In the genomic region with DNA sequence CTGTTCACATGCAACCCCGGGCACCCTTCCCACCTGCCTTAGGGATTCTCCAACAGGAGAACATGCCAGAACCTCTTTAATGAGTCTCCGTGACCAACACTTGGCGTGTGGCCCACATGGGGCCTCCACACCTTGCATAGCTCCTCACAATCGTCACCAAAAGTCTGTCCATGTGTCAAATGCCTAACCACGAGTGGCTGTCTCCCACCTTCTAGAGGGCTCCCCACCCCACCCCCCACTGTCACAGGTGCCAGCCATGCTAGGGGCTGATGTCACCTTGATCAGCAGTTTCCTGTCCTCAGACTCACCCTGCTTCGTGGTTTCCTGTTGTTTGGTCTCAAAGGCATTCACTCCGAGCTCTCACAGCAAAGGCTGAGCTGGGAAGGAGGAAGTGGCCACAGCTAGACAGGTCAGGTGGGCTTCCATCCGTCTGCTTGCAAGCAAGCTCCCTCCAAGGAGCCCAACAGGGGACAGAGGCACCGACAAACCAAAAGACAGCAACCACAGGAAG, we compare ENCODE assay signal across 8 mouse cellular contexts. TPM values are rescaled to one million over a fixed set of nuclear protein-coding genes. Genes with fewer than 3 reads are reported as not detected.
DNase-seq lines count a peak whose midpoint lies in the region; ATAC-seq lines count a peak whose summit lies in the region.

No protein-coding gene starts in this region.

- no peaks in the 10 kb centered on the region for H3K36me3 ChIP-seq in embryonic facial prominence, embryonic 15.5 days
- H3K36me3 ChIP-seq in forebrain, embryonic 13.5 days (ENCODE audit: poor library complexity, severe bottlenecking), result no peaks in the 10 kb centered on the region

- peaks cover 54% of the 10 kb centered on the region for H3K4me1 ChIP-seq in embryonic facial prominence, embryonic 15.5 days
- H3K4me1 ChIP-seq in forebrain, embryonic 13.5 days, result 0 out of 2 replicates have a peak, but pooled peaks cover 2% of the 10 kb centered on the region

- H3K27me3 ChIP-seq in embryonic facial prominence, embryonic 15.5 days, result no peaks in the 10 kb centered on the region
- H3K27me3 ChIP-seq in forebrain, embryonic 13.5 days, result no peaks in the 10 kb centered on the region

- H3K27ac ChIP-seq in embryonic facial prominence, embryonic 15.5 days (replicated peaks), result peak overlapping the region; percentile 40
- no peak overlapping the region for H3K27ac ChIP-seq in forebrain, embryonic 13.5 days

- peak; percentile 51 for DNase-seq in layer of hippocampus, adult 11-12 months (ENCODE audit: low spot score)
- no peak for DNase-seq in layer of hippocampus, adult 18-20 months (ENCODE audit: low spot score in 2 of 2)
- DNase-seq in kidney, adult 8-10 months, result peak; percentile 80 to 81
- peak; percentile 76 for DNase-seq in lung, postnatal 25 days (ENCODE audit: low spot score)
- peak; percentile 92 for DNase-seq in thymus, postnatal 14 days
- no peak for DNase-seq in embryo, embryonic 10.5 days (ENCODE audit: low spot score)

- H3K4me2 ChIP-seq in embryonic facial prominence, embryonic 15.5 days (replicated peaks), result no peak overlapping the region
- H3K4me2 ChIP-seq in forebrain, embryonic 13.5 days, result no peak overlapping the region

- no peak overlapping the region for H3K4me3 ChIP-seq in embryonic facial prominence, embryonic 15.5 days (replicated peaks)
- H3K4me3 ChIP-seq in forebrain, embryonic 13.5 days, result no peak overlapping the region

- 35% methylated on average over 9 of the region's 9 CpGs for WGBS in embryonic facial prominence, embryonic 15.5 days
- WGBS in forebrain, embryonic 13.5 days, result 72% methylated on average over 9 of the region's 9 CpGs

- no peak for ATAC-seq in embryonic facial prominence, embryonic 15.5 days (ENCODE audit: insufficient number of reproducible peaks, low FRiP score, low TSS enrichment, low read depth)
- no peak for ATAC-seq in forebrain, embryonic 13.5 days

- no peaks in the 10 kb centered on the region for H3K9me3 ChIP-seq in embryonic facial prominence, embryonic 15.5 days (replicated peaks)
- H3K9me3 ChIP-seq in forebrain, embryonic 13.5 days (replicated peaks), result no peaks in the 10 kb centered on the region

- no peak overlapping the region for H3K9ac ChIP-seq in embryonic facial prominence, embryonic 15.5 days
- H3K9ac ChIP-seq in forebrain, embryonic 13.5 days, result no peak overlapping the region

RNA-seq across cellular contexts. Expression of a gene that starts 10.2 kb away (rescaled TPM):
- total RNA-seq in layer of hippocampus, adult 18-20 months (2021), result under 1 TPM; 0.58 to 0.67 TPM
- 2.1 and 3.0 TPM in 2 replicates for polyA plus RNA-seq in embryonic facial prominence, embryonic 15.5 days (2015; fragmentation: Nextera tagmentation; extraction: Ambion mirVana)
- 0.14 and 0.37 TPM in 2 replicates for polyA plus RNA-seq in forebrain, embryonic 13.5 days (2015; fragmentation: Nextera tagmentation; extraction: Ambion mirVana)

RNA-seq across cellular contexts. Expression of a gene that starts 22.8 kb away (rescaled TPM):
- total RNA-seq in layer of hippocampus, adult 18-20 months (2021), result 100 to 1,000 TPM; 124 to 125 TPM
- 2.5 and 4.7 TPM in 2 replicates for polyA plus RNA-seq in embryonic facial prominence, embryonic 15.5 days (2015; fragmentation: Nextera tagmentation; extraction: Ambion mirVana)
- 13.3 and 15.3 TPM in 2 replicates for polyA plus RNA-seq in forebrain, embryonic 13.5 days (2015; fragmentation: Nextera tagmentation; extraction: Ambion mirVana)

RNA-seq across cellular contexts. Expression of a gene that starts 29.0 kb away (rescaled TPM):
- total RNA-seq in layer of hippocampus, adult 18-20 months (2021), result 10 to 100 TPM; 28.2 to 28.7 TPM
- 15.3 and 15.5 TPM in 2 replicates for polyA plus RNA-seq in embryonic facial prominence, embryonic 15.5 days (2015; fragmentation: Nextera tagmentation; extraction: Ambion mirVana)
- 11.0 and 11.1 TPM in 2 replicates for polyA plus RNA-seq in forebrain, embryonic 13.5 days (2015; fragmentation: Nextera tagmentation; extraction: Ambion mirVana)

Comparison
In these comparisons a context has a peak if more than half of its experiments do, and no peak if none do; other contexts are left out.
1. DNase-seq: peak in layer of hippocampus, adult 11-12 months (single experiment), kidney, adult 8-10 months (2 of 2), lung, postnatal 25 days (single experiment) and thymus, postnatal 14 days (single experiment); none in layer of hippocampus, adult 18-20 months (0 of 2) and embryo, embryonic 10.5 days (single experiment).